9 mouse cellular contexts compared by ENCODE assay signal in the genomic region with DNA sequence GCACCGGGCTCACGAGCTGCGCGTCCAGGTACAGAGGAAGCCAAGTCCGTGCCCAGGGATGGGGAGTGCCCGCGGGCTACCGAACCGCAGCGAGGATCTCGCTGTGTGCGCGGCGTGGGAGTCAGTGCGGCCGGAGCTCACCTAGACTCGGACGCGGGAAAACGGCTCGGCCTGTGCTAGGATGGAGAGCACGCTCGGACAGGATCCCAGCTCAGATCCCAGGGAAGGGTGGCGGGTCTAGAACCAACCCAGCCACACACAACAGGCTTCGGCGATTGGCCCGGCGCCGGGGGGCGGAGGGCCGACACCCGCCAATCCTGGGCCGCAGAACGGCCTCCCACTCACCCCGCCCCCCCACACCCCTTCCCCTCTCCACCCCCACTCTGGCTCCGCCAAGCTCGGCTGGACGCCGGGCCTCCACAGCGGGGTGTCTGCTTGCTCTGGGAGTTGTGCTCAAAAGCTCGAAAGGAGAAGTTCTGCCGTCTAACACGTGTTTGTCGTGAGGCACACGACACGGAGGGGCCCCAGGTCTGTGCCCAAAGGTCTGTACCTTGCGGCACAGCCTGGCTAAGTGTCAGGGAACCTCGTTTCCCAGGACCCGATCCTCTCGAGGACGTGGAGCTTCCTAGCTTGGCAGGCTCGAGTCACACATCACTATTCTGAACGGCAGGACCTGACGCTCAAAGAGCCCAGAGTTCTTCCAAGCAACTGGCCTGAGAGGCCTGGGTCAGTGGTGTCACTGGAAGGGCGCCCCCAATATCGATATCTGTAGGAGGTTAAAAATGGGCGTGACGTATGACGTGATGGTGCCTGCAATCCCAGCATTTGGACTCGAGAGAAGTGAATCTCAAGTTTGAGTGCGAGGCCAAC. TPM values are rescaled to one million over a fixed set of nuclear protein-coding genes. Genes with fewer than 3 reads are reported as not detected.
DNase-seq lines count a peak whose midpoint lies in the region; ATAC-seq and TF ChIP-seq lines count a peak whose summit lies in the region.
"Had no signal": no experiment of that assay in that cellular context is flagged by ENCODE, and none has a peak within 500 bp of the region (broad histone marks: within the 10 kb centered on the region; RNA-seq: fewer than 3 reads in every experiment).

Gene Cbs (minus strand): TSS at position 297 of the 870 bp plus-strand sequence.

- peak; percentile 87 for ATAC-seq in forebrain, embryonic 11.5 days (replicated peaks; ENCODE audit: low FRiP score)
- peak; percentile 87 for ATAC-seq in heart, embryonic 14.5 days (ENCODE audit: insufficient number of reproducible peaks, insufficient read depth, low FRiP score, low read depth)
- peak; percentile 87 for ATAC-seq in liver, embryonic 15.5 days (ENCODE audit: insufficient read depth)
- peak; percentile 87 for ATAC-seq in neural tube, embryonic 12.5 days (ENCODE audit: low FRiP score, low read depth)

- TF ChIP-seq CTCF in bone marrow, adult 2 months (IDR thresholded peaks at IDR 0.05; ENCODE audit: control insufficient read depth, insufficient read depth, low read length), result no peak

- H3K27ac ChIP-seq in bone marrow, adult 2 months (ENCODE audit: control insufficient read depth, insufficient read depth, low read depth, low read length, poor library complexity), result no peak within 1 kb of the TSS
- no peak within 1 kb of the TSS for H3K27ac ChIP-seq in forebrain, embryonic 11.5 days (ENCODE audit: low read depth, low read length)
- no peak within 1 kb of the TSS for H3K27ac ChIP-seq in heart, embryonic 14.5 days (replicated peaks in 1 of 2; ENCODE audit: control insufficient read depth in 1 of 2, insufficient read depth in 1 of 2, low read depth in 2 of 2, low read length in 2 of 2)
- peak within 1 kb of the TSS; percentile 80 for H3K27ac ChIP-seq in liver, embryonic 15.5 days (replicated peaks)
- no peak within 1 kb of the TSS for H3K27ac ChIP-seq in neural tube, embryonic 12.5 days

- WGBS in bone marrow, adult 2 months, result 6% methylated on average over 61 of the region's 61 CpGs
- 2% methylated on average over 61 of the region's 61 CpGs for WGBS in forebrain, embryonic 11.5 days
- WGBS in heart, embryonic 14.5 days, result 3% methylated on average over 56 of the region's 61 CpGs
- 2% methylated on average over 60 of the region's 61 CpGs for WGBS in liver, embryonic 15.5 days (ENCODE audit: insufficient replicate concordance)
- 2% methylated on average over 61 of the region's 61 CpGs for WGBS in neural tube, embryonic 12.5 days

- peak; percentile 20; the same call in 1 of the 2 replicates for TF ChIP-seq POLR2A in bone marrow, adult 2 months (IDR thresholded peaks at IDR 0.05; ENCODE audit: borderline replicate concordance, control insufficient read depth, low read depth, low read length)

- H3K27me3 ChIP-seq in forebrain, embryonic 11.5 days (ENCODE audit: control insufficient read depth, insufficient read depth, low read length), result peaks cover 18% of the 10 kb centered on the region
- H3K27me3 ChIP-seq in heart, embryonic 14.5 days (ENCODE audit: control insufficient read depth, insufficient read depth, low read length), result peaks cover 12% of the 10 kb centered on the region
- H3K27me3 ChIP-seq in liver, embryonic 15.5 days, result peaks cover 44% of the 10 kb centered on the region
- H3K27me3 ChIP-seq in neural tube, embryonic 12.5 days (replicated peaks), result peaks cover 31% of the 10 kb centered on the region

- no peaks in the 10 kb centered on the region for H3K9me3 ChIP-seq in forebrain, embryonic 11.5 days (ENCODE audit: control insufficient read depth, low read length)
- H3K9me3 ChIP-seq in heart, embryonic 14.5 days (ENCODE audit: control insufficient read depth, low read length), result no peaks in the 10 kb centered on the region
- no peaks in the 10 kb centered on the region for H3K9me3 ChIP-seq in liver, embryonic 15.5 days (replicated peaks)
- no peaks in the 10 kb centered on the region for H3K9me3 ChIP-seq in neural tube, embryonic 12.5 days
- H3K9me3 ChIP-seq: G1E had no signal

- H3K9ac ChIP-seq in forebrain, embryonic 11.5 days (ENCODE audit: low read length), result peak within 1 kb of the TSS; percentile 5; the same call in 1 of the 2 replicates
- peak within 1 kb of the TSS; percentile 55 for H3K9ac ChIP-seq in heart, embryonic 14.5 days (ENCODE audit: low read length)
- H3K9ac ChIP-seq in liver, embryonic 15.5 days, result peak within 1 kb of the TSS; percentile 39; the same call in 1 of the 2 replicates
- peak within 1 kb of the TSS; percentile 54; the same call in 1 of the 2 replicates for H3K9ac ChIP-seq in neural tube, embryonic 12.5 days

- H3K4me2 ChIP-seq in forebrain, embryonic 11.5 days (ENCODE audit: low read depth, low read length, severe bottlenecking), result peak within 1 kb of the TSS; percentile 56
- peak within 1 kb of the TSS; percentile 97 for H3K4me2 ChIP-seq in heart, embryonic 14.5 days (ENCODE audit: low read length)
- peak within 1 kb of the TSS; percentile 71 for H3K4me2 ChIP-seq in liver, embryonic 15.5 days
- H3K4me2 ChIP-seq in neural tube, embryonic 12.5 days (replicated peaks), result peak within 1 kb of the TSS; percentile 96

- no peaks in the 10 kb centered on the region for H3K36me3 ChIP-seq in forebrain, embryonic 11.5 days (ENCODE audit: control insufficient read depth, insufficient read depth, low read length)
- H3K36me3 ChIP-seq in heart, embryonic 14.5 days (ENCODE audit: control insufficient read depth, insufficient read depth, low read length), result no peaks in the 10 kb centered on the region
- H3K36me3 ChIP-seq in liver, embryonic 15.5 days (replicated peaks), result no peaks in the 10 kb centered on the region
- H3K36me3 ChIP-seq in neural tube, embryonic 12.5 days, result no peaks in the 10 kb centered on the region
- H3K36me3 ChIP-seq: G1E had no signal

- H3K4me3 ChIP-seq in bone marrow, adult 2 months (replicated peaks; ENCODE audit: control insufficient read depth, low read depth, low read length), result no peak within 1 kb of the TSS
- peak within 1 kb of the TSS; percentile 43 for H3K4me3 ChIP-seq in forebrain, embryonic 11.5 days (ENCODE audit: low read depth, low read length)
- peak within 1 kb of the TSS; percentile 45 to 49 for H3K4me3 ChIP-seq in heart, embryonic 14.5 days (ENCODE audit: control insufficient read depth in 1 of 2, insufficient read depth in 1 of 2, low read depth in 1 of 2, low read length in 2 of 2)
- peak within 1 kb of the TSS; percentile 53 for H3K4me3 ChIP-seq in liver, embryonic 15.5 days (replicated peaks)
- peak within 1 kb of the TSS; percentile 43 for H3K4me3 ChIP-seq in neural tube, embryonic 12.5 days

- DNase-seq in A20 (ENCODE audit: low read depth, low spot score), result peak; percentile 56
- peak; percentile 80 for DNase-seq in forebrain, embryonic 11.5 days (ENCODE audit: low spot score)
- peak; percentile 91 for DNase-seq in kidney, postnatal 10 days
- peak; percentile 34 to 42 for DNase-seq in thymus, adult 18-20 months

- H3K4me1 ChIP-seq in bone marrow, adult 2 months (ENCODE audit: control insufficient read depth, insufficient read depth, low read length), result peaks cover 2% of the 10 kb centered on the region
- H3K4me1 ChIP-seq in forebrain, embryonic 11.5 days (replicated peaks; ENCODE audit: control insufficient read depth, insufficient read depth, low read length), result peaks cover 10% of the 10 kb centered on the region
- peaks cover 17 to 23% of the 10 kb centered on the region in 2 experiments for H3K4me1 ChIP-seq in heart, embryonic 14.5 days (ENCODE audit: control insufficient read depth in 2 of 2, insufficient read depth in 2 of 2, low read length in 2 of 2)
- H3K4me1 ChIP-seq in liver, embryonic 15.5 days (replicated peaks), result peaks cover 28% of the 10 kb centered on the region
- peaks cover 17% of the 10 kb centered on the region for H3K4me1 ChIP-seq in neural tube, embryonic 12.5 days

RNA-seq across cellular contexts. Expression of gene Cbs, which starts in this region (rescaled TPM):
- polyA plus RNA-seq in bone marrow, adult 2 months (2011; ENCODE audit: insufficient read depth, insufficient read length, low replicate concordance, missing spikeins), result 1.3 and 4.8 TPM in 2 replicates
- polyA plus RNA-seq in forebrain, embryonic 11.5 days (2014; fragmentation: Nextera tagmentation; extraction: Ambion mirVana), result 1.4 and 1.9 TPM in 2 replicates
- 0.96 and 1.0 TPM in 2 replicates for polyA plus RNA-seq in heart, embryonic 14.5 days (2014; fragmentation: Nextera tagmentation; extraction: Ambion mirVana)
- polyA plus RNA-seq in liver, embryonic 15.5 days (2015; fragmentation: Nextera tagmentation; extraction: Ambion mirVana), result 35.7 and 50.7 TPM in 2 replicates
- 2.9 and 3.3 TPM in 2 replicates for polyA plus RNA-seq in neural tube, embryonic 12.5 days (2016; fragmentation: Nextera tagmentation; extraction: Ambion mirVana)
- polyA plus RNA-seq: G1E had no signal

Comparison
In these comparisons a context has a peak if more than half of its experiments do, and no peak if none do; other contexts are left out.
1. DNase-seq: peak in every context shown above with its lines; median percentile 91 in kidney, postnatal 10 days; 80 in forebrain, embryonic 11.5 days; 56 in A20; 38 in thymus, adult 18-20 months.
2. H3K9ac ChIP-seq: peak in every context shown above with its lines; median percentile 55 in heart, embryonic 14.5 days; 54 in neural tube, embryonic 12.5 days; 39 in liver, embryonic 15.5 days; 5 in forebrain, embryonic 11.5 days.